Mouse (Mus musculus): ENCODE results near the gene Dusp8. TPM values are rescaled to one million over a fixed set of nuclear protein-coding genes. Genes with fewer than 3 reads are reported as not detected.

Gene Dusp8
- polyA plus RNA-seq, 1 experiment from 2014 or later, result 20.9 TPM

Other genes starting within 250 kb of the Dusp8 start
- gene Tollip, start 177.3 kb downstream of the Dusp8 start, polyA plus RNA-seq (2014; fragmentation: Nextera tagmentation; extraction: Ambion mirVana), result 53.5 and 65.8 TPM in 2 replicates
- gene Brsk2, start 146.1 kb downstream of the Dusp8 start, polyA plus RNA-seq (2014; fragmentation: Nextera tagmentation; extraction: Ambion mirVana), result 13.7 and 15.6 TPM in 2 replicates
- gene Mob2, start 34.8 kb downstream of the Dusp8 start, polyA plus RNA-seq (2014; fragmentation: Nextera tagmentation; extraction: Ambion mirVana), result 53.3 and 59.8 TPM in 2 replicates
- gene Gm45618, start 24.9 kb upstream of the Dusp8 start, polyA plus RNA-seq (2014; fragmentation: Nextera tagmentation; extraction: Ambion mirVana), result not detected in 2 replicates
- gene Gm39115, start 40.2 kb upstream of the Dusp8 start, polyA plus RNA-seq (2014; fragmentation: Nextera tagmentation; extraction: Ambion mirVana), result not detected in 2 replicates
- not detected in 2 replicates for gene Gm45337, start 48.8 kb upstream of the Dusp8 start, polyA plus RNA-seq (2014; fragmentation: Nextera tagmentation; extraction: Ambion mirVana)
- not detected in 2 replicates for gene Gm29735, start 61.3 kb upstream of the Dusp8 start, polyA plus RNA-seq (2014; fragmentation: Nextera tagmentation; extraction: Ambion mirVana)
- not detected in 2 replicates for gene Gm4553, start 69.9 kb upstream of the Dusp8 start, polyA plus RNA-seq (2014; fragmentation: Nextera tagmentation; extraction: Ambion mirVana)
- gene Krtap5-2, start 80.2 kb upstream of the Dusp8 start, polyA plus RNA-seq (2014; fragmentation: Nextera tagmentation; extraction: Ambion mirVana), result not detected in 2 replicates
- gene Gm10153, start 94.5 kb upstream of the Dusp8 start, polyA plus RNA-seq (2014; fragmentation: Nextera tagmentation; extraction: Ambion mirVana), result not detected in 2 replicates
- not detected in 2 replicates for gene Krtap5-3, start 105.5 kb upstream of the Dusp8 start, polyA plus RNA-seq (2014; fragmentation: Nextera tagmentation; extraction: Ambion mirVana)
- gene Gm7579, start 116.0 kb upstream of the Dusp8 start, polyA plus RNA-seq (2014; fragmentation: Nextera tagmentation; extraction: Ambion mirVana), result not detected in 2 replicates
- not detected in 2 replicates for gene Krtap5-5, start 134.1 kb upstream of the Dusp8 start, polyA plus RNA-seq (2014; fragmentation: Nextera tagmentation; extraction: Ambion mirVana)
- not detected in 2 replicates for gene Gm40460, start 145.2 kb upstream of the Dusp8 start, polyA plus RNA-seq (2014; fragmentation: Nextera tagmentation; extraction: Ambion mirVana)
- not detected in 2 replicates for gene Gm2431, start 162.5 kb upstream of the Dusp8 start, polyA plus RNA-seq (2014; fragmentation: Nextera tagmentation; extraction: Ambion mirVana)
- not detected in 2 replicates for gene Gm4559, start 178.5 kb upstream of the Dusp8 start, polyA plus RNA-seq (2014; fragmentation: Nextera tagmentation; extraction: Ambion mirVana)
- not detected in 2 replicates for gene Krtap5-1, start 201.3 kb upstream of the Dusp8 start, polyA plus RNA-seq (2014; fragmentation: Nextera tagmentation; extraction: Ambion mirVana)
- not detected in 2 replicates for gene Krtap5-4, start 207.7 kb upstream of the Dusp8 start, polyA plus RNA-seq (2014; fragmentation: Nextera tagmentation; extraction: Ambion mirVana)